Mouse (Mus musculus) adrenal gland, postnatal 25 days (tissue): Measurements from ENCODE around the gene Nkap. TPM values are rescaled to one million over a fixed set of nuclear protein-coding genes. Genes with fewer than 3 reads are reported as not detected.
"Not testable (repeated sequence)": the region's sequence is repeated elsewhere in the genome, so short reads cannot be mapped to it uniquely, and the experiment has no call there.

ENCODE experiments used
- DNase-seq: peaks from one replicate; pipeline ENCODE4 v3.0.0; 2021; ENCODE audit warnings: mixed read lengths
- long read RNA-seq: library from polyadenylated mRNA; stranded (forward); transcript quantifications from one replicate; pipeline ENCODE4 v2.0.0, GENCODE M21; 2021
- total RNA-seq: library from RNA; stranded (reverse); gene quantifications from 2 replicates; pipeline ENCODE4 v1.2.3, GENCODE M21; 2021

Gene Nkap
- 17.5 and 19.4 TPM in 2 replicates for total RNA-seq
- long read RNA-seq, full-length matches to known transcripts: 16 of 27 reads
- long read RNA-seq, partial matches to known transcripts: 8 of 27 reads
- long read RNA-seq, other reads (novel, unspliced or antisense): 3 of 27 reads

DNA sequence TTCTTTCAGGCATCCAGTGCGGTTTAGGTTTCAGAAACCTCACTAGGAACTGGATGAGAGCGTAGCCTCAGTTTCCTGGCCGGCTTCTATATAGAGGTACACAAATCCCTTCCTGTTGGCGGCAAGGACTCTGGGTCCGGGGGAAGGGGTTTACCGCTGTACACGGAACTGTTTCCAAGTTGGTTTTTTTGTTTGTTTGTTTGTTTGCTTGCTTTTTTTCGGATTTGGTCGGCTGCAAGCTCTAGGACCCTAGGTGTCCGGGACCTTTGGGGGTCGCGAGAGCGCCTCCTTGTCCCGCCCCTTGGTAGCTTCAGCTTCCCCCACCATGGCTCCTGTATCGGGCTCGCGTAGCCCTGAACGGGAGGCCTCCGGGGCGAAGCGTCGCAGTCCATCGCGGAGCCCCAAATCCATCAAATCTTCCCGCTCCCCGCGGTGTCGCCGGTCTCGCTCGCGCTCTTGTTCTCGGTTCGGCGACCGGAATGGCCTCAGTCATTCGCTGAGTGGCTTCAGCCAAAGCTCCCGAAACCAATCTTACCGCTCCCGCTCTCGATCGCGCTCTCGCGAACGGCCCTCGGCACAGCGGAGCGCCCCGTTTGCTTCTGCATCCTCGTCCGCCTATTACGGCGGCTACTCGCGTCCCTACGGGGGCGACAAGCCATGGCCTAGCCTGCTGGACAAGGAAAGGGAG, at the start of gene Nkap:
TSS of gene Nkap (plus strand) at position 125 of the 688 bp plus-strand sequence.
- peak; percentile 56 for DNase-seq

DNA sequence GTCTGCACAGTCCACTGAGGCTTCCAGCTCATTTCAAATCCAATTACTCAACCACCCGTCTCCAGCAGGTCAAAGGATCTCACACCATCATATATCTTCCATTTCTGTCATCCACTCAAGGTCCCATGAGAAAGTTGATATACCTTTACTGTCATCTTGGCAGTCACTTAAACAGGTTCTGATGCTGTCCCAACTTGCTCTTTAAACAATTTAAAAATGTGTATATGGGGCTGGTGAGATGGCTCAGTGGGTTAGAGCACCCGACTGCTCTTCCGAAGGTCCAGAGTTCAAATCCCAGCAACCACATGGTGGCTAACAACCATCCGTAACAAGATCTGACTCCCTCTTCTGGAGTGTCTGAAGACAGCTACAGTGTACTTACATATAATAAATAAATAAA, 46.2 kb upstream of the Nkap start:
- DNase-seq: not testable (repeated sequence)

DNA sequence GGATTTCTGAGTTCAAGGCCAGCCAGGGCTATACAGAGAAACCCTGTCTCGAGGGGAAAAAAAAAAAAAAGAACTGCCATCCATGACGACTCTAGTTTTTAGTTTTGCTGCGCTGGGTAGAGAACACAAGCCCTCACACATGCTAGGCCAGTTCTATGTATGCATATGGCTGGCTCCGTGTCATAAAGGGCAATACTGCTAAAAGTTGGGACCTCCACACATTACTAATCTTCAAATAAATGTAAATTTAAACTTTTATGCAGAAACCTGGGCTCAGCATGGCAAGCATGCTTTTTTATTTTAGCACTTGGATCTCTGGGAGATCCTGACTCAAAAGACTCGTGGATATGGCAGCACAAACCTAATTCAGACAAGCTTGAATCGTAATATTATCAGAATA, 45.4 kb upstream of the Nkap start:
- no peak for DNase-seq

DNA sequence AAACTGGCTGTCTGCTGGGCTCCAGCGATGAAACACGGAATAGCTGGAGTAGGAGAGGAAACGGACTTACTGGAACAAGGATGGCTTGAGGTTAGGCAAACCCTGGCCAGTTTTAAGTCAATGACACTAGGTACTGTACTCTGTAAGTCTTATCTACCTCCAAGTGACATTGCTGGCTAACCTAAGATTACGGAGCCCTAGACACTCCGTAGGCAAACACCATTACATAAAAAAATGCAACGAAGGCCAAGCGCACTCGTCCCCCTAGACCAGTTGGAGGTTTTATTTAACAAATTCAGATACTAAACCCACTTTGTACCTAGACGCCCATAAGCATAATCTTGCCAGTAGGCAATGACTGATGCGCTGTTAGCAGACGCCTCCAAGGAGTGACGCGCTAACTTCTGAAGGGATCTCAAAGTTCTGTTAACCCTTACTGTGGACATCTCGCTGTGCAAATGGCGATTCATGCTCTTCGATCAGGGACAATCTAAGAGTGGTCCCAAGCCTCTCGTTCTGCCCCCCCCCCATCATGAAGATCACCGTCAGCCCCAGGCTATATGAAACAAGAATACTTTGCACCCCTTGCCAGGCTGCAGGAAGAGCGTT, 42.2 kb upstream of the Nkap start:
- DNase-seq: no peak

DNA sequence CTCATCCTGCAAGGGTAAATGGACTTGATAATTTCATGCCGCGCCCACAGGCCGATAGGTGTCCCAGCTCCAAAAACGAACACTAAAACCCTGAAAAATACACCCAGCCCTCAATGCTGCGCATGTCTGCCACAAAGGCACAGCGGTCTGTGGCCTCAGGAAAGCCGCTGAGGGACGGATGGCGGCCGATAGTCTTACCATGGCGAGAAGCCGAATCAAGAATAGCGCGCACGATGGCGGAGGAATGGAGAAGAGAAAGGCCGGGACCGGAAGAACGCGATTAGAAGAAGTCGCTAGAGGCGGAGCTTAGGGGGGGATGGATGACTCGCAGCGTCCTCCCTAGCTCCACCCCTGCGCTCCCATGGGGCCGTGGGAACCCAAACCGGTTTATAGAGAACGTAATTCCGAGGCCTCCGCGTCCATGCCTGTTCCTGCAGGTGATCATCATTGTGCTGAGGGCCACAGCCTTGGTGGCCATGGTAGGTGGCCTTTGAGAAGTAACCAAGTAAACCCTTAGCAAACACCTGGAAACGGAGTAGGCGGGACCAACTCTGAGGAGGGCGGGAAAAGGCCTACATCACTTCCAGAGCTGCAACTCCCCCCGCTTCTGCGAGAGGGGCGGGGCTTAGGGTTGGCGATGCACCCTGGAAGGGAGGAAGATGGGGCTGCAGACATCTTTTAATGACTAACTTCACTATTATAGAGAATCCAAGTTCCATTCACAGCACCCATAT, 41.5 kb upstream of the Nkap start, which contains the start of gene Rpl39:
TSS of gene Rpl39 (minus strand) at position 476 of the 734 bp plus-strand sequence.
- peak; percentile 81 for DNase-seq

GRCm38 (mm10) chrX:37085665-37086064, 40.9 kb upstream of the Nkap start:
- DNase-seq: no peak

- DNase-seq: no peak
Observed at GRCm38 (mm10) chrX:37088778-37089177, 37.8 kb upstream of the Nkap start.

DNA sequence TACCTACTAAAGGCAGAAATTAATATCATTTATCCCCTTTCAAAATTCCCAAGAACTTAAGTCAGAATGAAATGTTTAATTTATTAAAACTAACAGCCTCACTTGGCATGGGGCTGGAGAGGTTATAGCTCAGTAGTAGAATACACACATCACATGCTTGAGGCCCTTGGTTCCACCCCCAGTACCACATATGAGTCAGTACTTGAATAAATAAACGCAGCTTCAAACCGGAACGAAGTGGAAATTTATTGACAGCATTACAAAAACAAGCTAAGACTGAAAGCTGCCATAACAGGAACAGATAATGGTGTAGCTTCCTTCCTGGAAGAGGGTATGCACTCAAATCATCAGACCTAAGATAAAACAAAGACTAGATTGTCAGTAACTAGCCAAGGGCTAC, 35.1 kb upstream of the Nkap start:
- no peak for DNase-seq

- no peak for DNase-seq
Observed at GRCm38 (mm10) chrX:37095106-37095768, 31.4 kb upstream of the Nkap start.

GRCm38 (mm10) chrX:37098681-37099080, 27.9 kb upstream of the Nkap start:
- no peak for DNase-seq

DNA sequence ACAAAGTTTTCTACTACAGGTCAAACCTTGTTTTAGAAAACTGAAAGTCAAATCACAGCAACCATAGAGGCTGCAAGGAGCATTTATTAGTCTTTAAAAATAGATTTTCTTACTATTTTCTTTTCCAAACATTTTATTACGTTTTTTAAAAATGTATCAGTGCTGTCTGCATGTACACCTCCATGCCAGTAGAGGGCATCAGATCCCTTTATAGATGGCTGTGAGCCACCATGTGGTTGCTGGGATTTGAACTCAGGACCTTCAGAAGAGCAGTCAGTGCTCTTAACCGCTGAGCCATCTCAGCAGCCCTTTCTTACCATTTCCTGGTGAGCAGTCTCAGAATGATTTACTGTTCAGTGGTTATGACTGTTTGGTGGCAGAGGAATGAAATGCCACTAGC, 22.8 kb upstream of the Nkap start:
- no peak for DNase-seq

DNA sequence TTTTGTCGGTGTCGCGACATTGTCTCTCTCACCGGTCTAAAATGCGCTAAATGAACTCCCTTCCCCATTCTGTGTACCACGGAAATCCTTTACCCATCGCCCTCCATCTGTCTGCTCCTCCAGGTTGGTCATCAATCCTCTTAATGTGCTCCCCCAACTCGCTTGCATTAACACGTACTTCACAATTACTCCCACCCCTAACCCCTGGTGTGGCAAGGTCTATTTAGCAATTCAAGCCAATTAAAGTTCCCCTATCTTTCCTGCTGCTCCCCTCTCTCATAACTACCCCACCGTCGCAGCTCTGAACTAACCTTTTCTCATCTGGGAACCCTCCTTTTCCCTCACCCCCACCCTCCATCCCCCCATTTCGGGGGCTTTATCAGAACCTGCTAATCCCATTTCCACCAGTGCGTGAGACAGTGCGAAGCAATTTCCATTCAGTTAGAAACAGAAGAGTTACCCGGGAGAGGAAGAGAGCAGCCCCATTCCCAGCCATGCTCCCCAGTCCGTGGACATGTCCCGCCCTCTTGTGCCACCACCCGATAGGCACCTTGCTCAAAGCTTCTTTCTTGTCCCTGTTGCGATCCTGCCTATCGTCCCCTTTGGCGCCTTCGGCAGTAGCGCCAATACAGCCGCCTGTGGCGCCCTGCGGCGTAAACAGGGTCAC, 16.9 kb upstream of the Nkap start:
- DNase-seq: peak; percentile 40

DNA sequence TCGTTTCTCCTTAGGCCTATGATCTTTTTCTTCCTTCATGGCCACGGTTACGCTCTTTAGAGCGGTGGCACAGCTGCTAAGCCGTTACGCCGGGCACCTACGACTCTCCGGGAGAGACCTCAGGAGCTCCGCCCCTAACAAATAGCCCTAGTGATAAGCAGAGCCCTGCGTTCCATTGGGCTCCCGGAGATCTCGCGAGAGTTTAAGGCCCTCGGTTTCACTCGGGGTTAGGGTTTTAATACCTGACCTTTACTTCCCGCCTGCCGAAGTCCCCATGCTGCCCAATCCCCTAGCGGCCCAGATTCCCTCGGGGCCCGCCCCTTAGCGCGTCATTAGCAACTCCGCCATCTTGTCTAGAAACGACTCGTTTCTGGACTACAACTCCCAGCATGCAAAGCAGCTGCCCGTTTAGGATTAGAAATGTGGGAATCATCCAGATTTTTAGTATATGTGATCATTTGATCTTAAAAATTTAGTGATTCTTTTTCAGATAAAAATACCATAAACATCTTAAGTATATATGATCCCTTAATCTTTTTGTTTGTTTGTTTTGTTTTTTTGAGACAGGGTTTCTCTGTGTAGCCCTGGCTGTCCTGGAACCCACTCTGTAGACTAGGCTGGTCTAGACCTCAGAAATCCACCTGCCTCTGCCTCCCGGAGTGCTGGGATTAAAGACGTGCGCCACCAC, 16.3 kb upstream of the Nkap start, which contains the start of gene Upf3b:
TSS of gene Upf3b (minus strand) at position 130 of the 688 bp plus-strand sequence.
- DNase-seq: peak; percentile 87

DNA sequence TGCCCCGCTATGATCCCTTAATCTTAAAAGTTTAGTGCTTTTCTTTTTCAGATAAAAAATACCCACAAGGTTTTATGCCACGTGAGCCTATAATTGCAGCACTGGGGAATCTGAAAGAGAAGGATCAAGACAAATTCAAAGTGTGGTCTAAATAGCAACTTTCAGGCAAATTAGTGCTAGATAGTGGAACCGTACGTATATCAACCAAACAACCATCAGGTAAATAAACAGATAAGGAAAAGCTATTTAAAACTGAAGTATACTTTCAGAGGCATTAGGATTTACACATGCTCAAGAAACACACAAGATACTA, 15.8 kb upstream of the Nkap start:
- no peak for DNase-seq

DNA sequence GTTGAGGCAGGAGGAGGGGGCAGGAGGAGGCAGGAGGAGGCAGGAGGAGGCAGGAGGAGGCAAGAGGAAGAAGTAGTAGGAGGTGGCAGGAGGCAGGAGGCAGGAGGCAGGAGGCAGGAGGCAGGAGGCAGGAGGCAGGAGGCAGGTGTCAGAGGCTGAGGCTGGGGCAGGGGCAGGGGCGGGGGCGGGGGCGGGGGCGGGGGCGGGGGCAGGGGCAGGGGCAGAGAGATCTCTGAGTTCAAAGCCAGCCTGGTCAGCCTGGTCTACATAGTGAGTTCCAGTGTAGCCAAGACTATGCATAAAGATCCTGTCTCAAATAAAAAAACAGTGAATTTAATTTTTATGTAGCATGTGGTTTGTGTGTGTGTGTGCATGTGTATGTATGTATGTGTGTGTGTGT, 9.5 kb upstream of the Nkap start:
- DNase-seq: no peak

GRCm38 (mm10) chrX:37119585-37119984, 7.0 kb upstream of the Nkap start:
- no peak for DNase-seq

DNA sequence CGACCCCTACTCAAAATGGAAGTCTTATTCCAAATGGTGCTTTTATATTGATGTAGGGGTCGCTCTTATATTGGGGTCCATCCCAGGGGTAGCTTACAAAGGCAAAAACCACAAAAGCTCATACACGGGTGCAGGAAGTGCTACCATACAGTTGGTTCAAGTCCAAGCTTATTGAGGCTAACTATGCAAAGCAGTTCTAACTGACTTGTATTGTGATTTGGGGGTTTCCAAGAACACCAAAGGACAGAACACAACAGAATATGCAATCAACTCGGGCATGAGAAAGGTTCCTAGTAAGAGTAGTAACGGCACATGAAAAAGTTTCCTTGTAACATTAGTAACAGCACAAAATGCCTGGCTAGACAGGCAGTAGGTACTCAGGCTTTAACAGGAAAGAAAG, 6.4 kb upstream of the Nkap start:
- no peak for DNase-seq

GRCm38 (mm10) chrX:37125511-37125910, 1.1 kb upstream of the Nkap start:
- no peak for DNase-seq

DNA sequence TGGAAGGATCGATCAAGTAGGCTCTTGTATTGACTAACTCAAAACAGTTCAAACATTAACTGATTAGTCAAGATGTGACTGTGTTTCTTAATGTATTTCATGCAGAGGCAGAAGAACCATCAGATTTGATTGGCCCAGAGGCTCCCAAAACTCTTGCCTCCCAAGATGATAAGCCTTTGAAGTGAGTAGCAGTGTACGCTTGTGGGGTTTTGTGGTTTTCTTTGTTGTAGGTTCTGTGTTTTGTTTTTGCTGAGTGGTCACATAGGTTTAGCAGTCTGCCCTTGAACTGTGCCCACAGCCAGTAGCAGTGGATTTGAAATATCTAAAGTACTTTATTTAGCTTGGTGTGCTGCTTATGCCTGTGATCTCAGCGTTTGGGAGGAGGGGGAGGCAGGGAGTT, 15.1 kb downstream of the Nkap start:
- DNase-seq: no peak

DNA sequence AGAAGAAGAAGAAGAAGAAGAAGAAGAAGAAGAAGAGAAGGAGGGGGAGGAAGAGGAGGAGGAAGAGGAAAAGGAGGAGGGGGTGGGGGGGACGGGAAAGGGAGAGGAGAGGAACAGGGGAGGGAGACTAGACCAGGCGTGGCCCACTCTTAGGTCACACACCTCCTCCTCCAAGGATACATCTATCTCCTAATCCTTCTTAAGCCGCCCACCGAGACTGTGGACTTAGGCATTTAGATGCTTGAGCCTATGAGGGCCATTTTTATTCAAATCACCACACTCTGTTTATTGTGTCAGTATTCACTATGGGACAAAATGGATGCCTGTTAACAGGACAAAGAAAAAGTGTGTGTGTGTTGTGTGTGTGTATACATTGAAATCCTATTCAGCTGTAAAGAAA, 17.9 kb downstream of the Nkap start:
- not testable (repeated sequence) for DNase-seq

- DNase-seq: peak; percentile 16
Observed at GRCm38 (mm10) chrX:37144954-37145353, 18.4 kb downstream of the Nkap start.

- DNase-seq: no peak
Observed at GRCm38 (mm10) chrX:37157839-37158238, 31.2 kb downstream of the Nkap start.
